Mouse (Mus musculus) hindbrain, embryonic 12.5 days (tissue): ENCODE data around the gene Mogat2. TPM values are rescaled to one million over a fixed set of nuclear protein-coding genes. Genes with fewer than 3 reads are reported as not detected.

Experiments used
- ATAC-seq: fragments of 200-750 bp; cut with Nextera tagmentation; 2 replicates; pipeline ENCODE4 v1.8.0; 2017; ENCODE audit warnings: moderate TSS enrichment; ENCODE audit not compliant: low FRiP score
- H3K27ac ChIP-seq: fragments of 300-500 bp; sonication (generic); 2 replicates; pipeline ENCODE4 v1.5.1; 2016; ENCODE audit warnings: mild to moderate bottlenecking
- H3K27me3 ChIP-seq: fragments of 300-500 bp; sonication (generic); 2 replicates; pipeline ENCODE4 v1.6.1; 2016; ENCODE audit warnings: mild to moderate bottlenecking
- H3K36me3 ChIP-seq: fragments of 300-500 bp; sonication (generic); 2 replicates; pipeline ENCODE4 v1.6.1; 2016; ENCODE audit warnings: mild to moderate bottlenecking
- H3K4me1 ChIP-seq: fragments of 300-500 bp; sonication (generic); 2 replicates; pipeline ENCODE4 v1.6.1; 2016
- H3K4me2 ChIP-seq: fragments of 300-500 bp; sonication (generic); replicated peaks from 2 replicates; pipeline ENCODE4 v1.6.1; 2016; ENCODE audit warnings: mild to moderate bottlenecking
- H3K4me3 ChIP-seq: fragments of 300-500 bp; sonication (generic); 2 replicates; pipeline ENCODE4 v1.5.1; 2016; ENCODE audit warnings: mild to moderate bottlenecking
- H3K9ac ChIP-seq: fragments of 300-500 bp; sonication (generic); 2 replicates; pipeline ENCODE4 v1.6.1; 2016; ENCODE audit warnings: mild to moderate bottlenecking, moderate library complexity
- H3K9me3 ChIP-seq: fragments of 300-500 bp; sonication (generic); replicated peaks from 2 replicates; pipeline ENCODE4 v1.6.1; 2016; ENCODE audit warnings: mild to moderate bottlenecking
- WGBS: fragments of 180-500 bp; shearing (Covaris S2); methylation state at CpG from one replicate; pipeline ENCODE4 v1.1.7; 2016; 5-methylcytosine and 5-hydroxymethylcytosine counted together
- polyA plus RNA-seq: library from polyadenylated mRNA; unstranded; fragments of >200 nt; fragmentation: Nextera tagmentation; extraction: Ambion mirVana; gene quantifications from 2 replicates; pipeline ENCODE4 v1.2.1, GENCODE M21; 2016

The Mogat2 gene
- polyA plus RNA-seq, 1 experiment from 2014 or later: 6.3 TPM

GRCm38 (mm10) chr7:99232571-99232970, 5.8 kb downstream of the Mogat2 start:
- H3K4me2 ChIP-seq: no peak overlapping the region
- no peak overlapping the region for H3K4me3 ChIP-seq
- WGBS: 75% methylated on average over 6 of the region's 6 CpGs
- H3K9me3 ChIP-seq: no peaks in the 10 kb centered on the region
- no peak overlapping the region for H3K27ac ChIP-seq
- H3K36me3 ChIP-seq: no peaks in the 10 kb centered on the region
- ATAC-seq: no peak
- no peak overlapping the region for H3K9ac ChIP-seq
- H3K27me3 ChIP-seq: no peaks in the 10 kb centered on the region
- H3K4me1 ChIP-seq: peaks cover 9% of the 10 kb centered on the region

DNA sequence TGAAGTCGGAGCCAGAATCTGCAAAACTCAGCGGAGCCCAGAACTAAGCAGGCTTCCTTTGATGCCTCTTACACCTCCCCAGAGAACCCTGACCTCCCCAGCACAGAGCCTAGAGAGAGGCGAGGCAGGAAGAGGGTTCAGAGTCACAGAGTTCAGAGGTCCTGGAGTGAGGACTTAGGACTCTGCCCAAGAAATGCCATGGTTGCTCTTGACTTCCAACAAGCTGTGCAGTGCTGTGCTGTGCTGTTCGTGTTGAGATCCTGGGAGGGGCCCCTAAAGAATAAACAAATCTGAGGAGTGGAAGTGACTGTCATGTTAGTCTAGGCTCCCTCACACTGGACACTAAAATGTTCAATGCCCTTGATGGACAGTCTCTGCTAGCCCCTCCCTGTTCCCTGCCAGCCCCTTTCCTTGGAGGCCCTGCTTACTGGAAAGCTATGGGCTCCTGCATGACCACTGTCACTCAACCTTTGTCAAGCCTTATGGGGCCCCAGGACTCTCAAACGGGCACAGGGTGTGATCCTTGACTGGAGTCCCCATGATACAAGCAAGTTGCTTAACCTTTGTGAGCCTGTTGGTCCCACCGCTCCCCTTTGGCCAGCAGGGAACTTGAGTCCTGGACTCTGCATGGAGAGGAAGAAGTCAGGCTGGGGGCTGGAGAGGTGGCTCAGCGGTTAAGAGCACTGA, 8.2 kb downstream of the Mogat2 start:
- Histone ChIP-seq H3K9me3 (no peaks in the 10 kb centered on the region), H3K9ac (no peak overlapping the region), H3K4me3 (no peak overlapping the region), H3K4me2 (no peak overlapping the region), H3K27ac (no peak overlapping the region), H3K27me3 (no peaks in the 10 kb centered on the region), H3K36me3 (no peaks in the 10 kb centered on the region), H3K4me1 (no peaks in the 10 kb centered on the region)
- 65% methylated on average over 7 of the region's 7 CpGs for WGBS
- no peak for ATAC-seq

- no peaks in the 10 kb centered on the region for H3K9me3 ChIP-seq
- no peaks in the 10 kb centered on the region for H3K27me3 ChIP-seq
- no peak overlapping the region for H3K9ac ChIP-seq
- H3K27ac ChIP-seq: no peak overlapping the region
- WGBS: 15% methylated on average over 2 of the region's 2 CpGs
- no peaks in the 10 kb centered on the region for H3K36me3 ChIP-seq
- H3K4me1 ChIP-seq: 0 out of 2 replicates have a peak, but pooled peaks cover under 1% of the 10 kb centered on the region
- H3K4me2 ChIP-seq: no peak overlapping the region
- no peak overlapping the region for H3K4me3 ChIP-seq
- no peak for ATAC-seq
Observed at GRCm38 (mm10) chr7:99229411-99229810, 9.0 kb downstream of the Mogat2 start.

DNA sequence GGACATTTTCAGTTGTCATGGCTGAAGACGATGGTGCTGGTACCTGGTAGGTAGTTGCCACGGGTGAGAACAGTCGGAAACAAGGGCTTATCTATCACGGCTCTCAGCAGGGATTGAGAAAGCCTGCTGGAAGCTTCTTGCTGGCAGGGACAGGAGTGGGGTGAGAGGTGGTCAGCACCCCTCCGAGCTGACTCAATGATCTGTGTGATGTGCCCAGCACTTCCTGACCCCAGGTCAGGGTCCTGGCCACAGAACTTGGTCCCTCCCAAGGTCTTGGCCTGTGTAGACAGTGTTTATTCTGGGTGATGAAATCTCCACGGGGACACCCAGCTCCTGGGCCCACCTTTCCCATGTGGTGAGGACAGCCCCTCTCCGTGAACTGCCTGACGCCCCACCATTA, 9.6 kb downstream of the Mogat2 start:
- Histone ChIP-seq H3K9me3 (no peaks in the 10 kb centered on the region), H3K27me3 (no peaks in the 10 kb centered on the region), H3K4me3 (no peak overlapping the region), H3K4me1 (0 out of 2 replicates have a peak, but pooled peaks cover 2% of the 10 kb centered on the region), H3K4me2 (no peak overlapping the region), H3K36me3 (no peaks in the 10 kb centered on the region), H3K9ac (no peak overlapping the region), H3K27ac (no peak overlapping the region)
- 74% methylated on average over 8 of the region's 8 CpGs for WGBS
- no peak for ATAC-seq

DNA sequence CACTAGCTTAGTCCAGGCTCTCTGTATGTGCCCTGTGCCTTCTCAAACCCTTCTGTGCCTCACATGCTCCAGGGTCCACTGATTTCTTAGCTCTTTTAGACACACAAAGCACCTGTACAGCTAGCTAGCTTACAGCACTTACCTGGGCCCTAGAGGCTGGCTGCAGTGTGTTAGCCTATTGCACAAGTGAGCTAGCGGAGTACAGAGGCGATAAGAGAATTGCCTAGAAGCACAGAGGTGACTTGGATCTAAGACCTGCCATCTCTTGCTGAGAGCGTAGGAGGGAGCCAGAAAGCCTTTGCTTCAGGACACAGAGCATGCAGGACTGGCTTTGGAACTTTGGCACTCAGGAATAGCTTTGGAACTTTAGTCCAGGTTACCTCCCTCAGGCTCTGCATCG, 11.2 kb downstream of the Mogat2 start:
- no peaks in the 10 kb centered on the region for H3K27me3 ChIP-seq
- no peak overlapping the region for H3K27ac ChIP-seq
- ATAC-seq: no peak
- no peak overlapping the region for H3K4me3 ChIP-seq
- WGBS: 95% methylated on average over 4 of the region's 4 CpGs
- no peaks in the 10 kb centered on the region for H3K36me3 ChIP-seq
- no peaks in the 10 kb centered on the region for H3K9me3 ChIP-seq
- no peak overlapping the region for H3K9ac ChIP-seq
- H3K4me2 ChIP-seq: no peak overlapping the region
- H3K4me1 ChIP-seq: 0 out of 2 replicates have a peak, but pooled peaks cover 2% of the 10 kb centered on the region

- 94% methylated on average over 10 of the region's 10 CpGs for WGBS
- ATAC-seq: no peak
Observed at GRCm38 (mm10) chr7:99226662-99227061, 11.8 kb downstream of the Mogat2 start.

GRCm38 (mm10) chr7:99225421-99225820, 13.0 kb downstream of the Mogat2 start:
- Histone ChIP-seq H3K27ac (no peak overlapping the region), H3K4me1 (0 out of 2 replicates have a peak, but pooled peaks cover 2% of the 10 kb centered on the region), H3K36me3 (no peaks in the 10 kb centered on the region), H3K4me3 (no peak overlapping the region), H3K4me2 (no peak overlapping the region), H3K9ac (no peak overlapping the region), H3K27me3 (no peaks in the 10 kb centered on the region), H3K9me3 (no peaks in the 10 kb centered on the region)
- WGBS: 84% methylated on average over 6 of the region's 6 CpGs
- ATAC-seq: no peak

More at GRCm38 (mm10) chr7:99226662-99227061, 11.8 kb downstream of the Mogat2 start:
- Histone ChIP-seq H3K4me1 (0 out of 2 replicates have a peak, but pooled peaks cover 2% of the 10 kb centered on the region), H3K36me3 (no peaks in the 10 kb centered on the region), H3K27ac (no peak overlapping the region), H3K4me3 (no peak overlapping the region), H3K9me3 (no peaks in the 10 kb centered on the region), H3K9ac (no peak overlapping the region), H3K27me3 (no peaks in the 10 kb centered on the region), H3K4me2 (no peak overlapping the region)

- Histone ChIP-seq H3K9me3 (no peaks in the 10 kb centered on the region), H3K4me2 (no peak overlapping the region), H3K4me1 (0 out of 2 replicates have a peak, but pooled peaks cover 2% of the 10 kb centered on the region), H3K27me3 (no peaks in the 10 kb centered on the region), H3K4me3 (no peak overlapping the region), H3K9ac (no peak overlapping the region), H3K27ac (no peak overlapping the region), H3K36me3 (no peaks in the 10 kb centered on the region)
- WGBS: 52% methylated on average over 1 of the region's 1 CpGs
- no peak for ATAC-seq
Observed at GRCm38 (mm10) chr7:99224648-99225190, 13.7 kb downstream of the Mogat2 start.

DNA sequence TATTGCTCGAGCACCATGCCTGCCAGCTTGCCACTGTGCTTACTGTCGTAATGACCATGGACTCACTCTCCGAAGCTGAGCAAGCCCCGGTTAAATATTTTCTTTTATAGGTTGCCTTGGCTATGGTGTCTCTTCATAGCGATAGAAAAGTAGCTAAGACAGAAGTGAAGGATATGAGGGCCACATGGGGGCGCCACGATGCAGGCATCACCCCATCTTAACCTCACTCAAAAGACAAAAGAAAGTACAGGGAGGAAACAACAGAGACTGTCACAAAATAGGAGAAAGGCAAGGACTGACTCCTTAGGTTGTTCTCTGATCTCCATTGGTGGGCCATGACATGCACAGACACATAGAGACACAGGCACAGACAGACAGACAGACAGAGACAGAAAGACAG, 14.2 kb downstream of the Mogat2 start:
- H3K9me3 ChIP-seq: no peaks in the 10 kb centered on the region
- H3K4me3 ChIP-seq: no peak overlapping the region
- no peak overlapping the region for H3K9ac ChIP-seq
- H3K27ac ChIP-seq: no peak overlapping the region
- 0 out of 2 replicates have a peak, but pooled peaks cover 2% of the 10 kb centered on the region for H3K4me1 ChIP-seq
- H3K36me3 ChIP-seq: no peaks in the 10 kb centered on the region
- no peaks in the 10 kb centered on the region for H3K27me3 ChIP-seq
- ATAC-seq: no peak
- no peak overlapping the region for H3K4me2 ChIP-seq
- 69% methylated on average over 7 of the region's 7 CpGs for WGBS

DNA sequence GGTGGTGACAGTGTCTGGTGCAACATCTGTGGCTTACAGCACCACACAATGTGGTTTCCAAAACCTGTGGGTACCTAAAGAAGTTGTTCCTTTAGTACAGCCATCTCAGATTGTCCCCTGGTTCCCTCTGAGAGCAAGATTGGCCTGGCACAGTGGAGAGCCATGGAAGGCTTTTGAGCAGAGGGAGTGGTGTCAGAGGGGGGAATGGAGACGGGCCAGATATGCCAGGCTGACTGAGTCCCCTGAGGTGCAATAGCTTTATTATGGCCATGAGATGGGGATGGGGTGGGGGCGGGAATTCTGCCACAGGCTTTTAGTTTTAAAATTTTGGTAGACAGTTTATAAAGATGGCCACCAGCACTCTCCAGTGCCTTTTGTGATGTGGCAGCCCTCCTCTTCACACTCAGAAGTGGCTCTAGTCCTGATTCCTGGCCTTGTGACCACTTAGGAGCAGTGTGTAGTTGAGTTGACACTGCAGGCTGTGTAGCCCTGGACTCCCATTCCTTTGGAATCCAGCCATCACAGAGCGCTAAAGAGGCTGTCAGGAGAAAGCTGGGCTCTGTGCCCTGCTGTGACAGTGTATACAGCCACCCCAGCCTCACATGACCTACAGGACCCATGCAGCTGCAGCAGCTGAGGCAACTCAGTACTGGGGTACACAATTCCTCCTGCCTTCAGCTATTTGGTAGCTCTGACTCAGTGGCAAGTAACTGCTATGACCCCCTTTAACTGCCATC, 20.9 kb downstream of the Mogat2 start:
- H3K4me1 ChIP-seq: no peaks in the 10 kb centered on the region
- H3K27ac ChIP-seq: no peak overlapping the region
- no peaks in the 10 kb centered on the region for H3K9me3 ChIP-seq
- H3K4me3 ChIP-seq: no peak overlapping the region
- no peak overlapping the region for H3K4me2 ChIP-seq
- ATAC-seq: 0 out of 2 replicates have a peak, but pooled peaks have one; percentile 22
- H3K9ac ChIP-seq: no peak overlapping the region
- WGBS: 67% methylated on average over 3 of the region's 3 CpGs
- no peaks in the 10 kb centered on the region for H3K27me3 ChIP-seq
- H3K36me3 ChIP-seq: no peaks in the 10 kb centered on the region

DNA sequence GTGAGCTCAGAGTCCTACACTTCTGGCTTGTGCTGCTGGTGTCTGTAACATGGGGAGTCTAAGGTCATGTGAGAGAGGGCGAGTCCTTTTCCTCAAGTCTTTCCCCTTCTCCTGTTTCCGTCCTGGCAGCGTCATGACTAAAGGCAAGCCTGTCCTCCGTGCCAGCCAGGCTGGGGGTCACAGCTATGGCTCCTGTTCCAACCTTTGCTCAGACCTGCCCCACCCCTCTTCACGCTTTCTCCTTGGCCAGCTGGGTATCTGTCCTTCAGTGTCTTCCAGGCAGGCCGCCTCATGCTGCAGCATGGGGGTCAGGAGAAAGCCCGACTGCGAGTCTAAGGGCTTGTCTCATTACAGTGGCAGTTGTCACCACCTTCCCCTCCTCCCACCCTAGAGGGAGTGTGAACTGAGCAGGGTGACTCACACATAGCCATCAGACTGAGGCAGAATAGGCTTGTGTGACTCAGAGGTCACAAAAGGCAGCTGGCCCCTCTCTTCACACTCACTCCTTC, 23.0 kb downstream of the Mogat2 start:
- H3K4me3 ChIP-seq: no peak overlapping the region
- no peak overlapping the region for H3K9ac ChIP-seq
- 52% methylated on average over 8 of the region's 8 CpGs for WGBS
- H3K4me1 ChIP-seq: no peaks in the 10 kb centered on the region
- H3K9me3 ChIP-seq: no peaks in the 10 kb centered on the region
- no peaks in the 10 kb centered on the region for H3K27me3 ChIP-seq
- H3K4me2 ChIP-seq: no peak overlapping the region
- no peak for ATAC-seq
- H3K36me3 ChIP-seq: no peaks in the 10 kb centered on the region
- H3K27ac ChIP-seq: no peak overlapping the region

GRCm38 (mm10) chr7:99214621-99215185, 23.7 kb downstream of the Mogat2 start:
- Histone ChIP-seq H3K9me3 (no peaks in the 10 kb centered on the region), H3K4me2 (no peak overlapping the region), H3K4me3 (no peak overlapping the region), H3K9ac (no peak overlapping the region), H3K27ac (no peak overlapping the region), H3K36me3 (no peaks in the 10 kb centered on the region), H3K27me3 (no peaks in the 10 kb centered on the region), H3K4me1 (no peaks in the 10 kb centered on the region)
- no peak for ATAC-seq
- 82% methylated on average over 10 of the region's 10 CpGs for WGBS
